Mouse (Mus musculus) lung, adult 2 months (tissue): ENCODE results near the gene Slc15a5. TPM values are rescaled to one million over a fixed set of nuclear protein-coding genes. Genes with fewer than 3 reads are reported as not detected.

Source experiments
- DNase-seq: peaks from one replicate; pipeline ENCODE4 v3.0.0; 2022
- H3K4me1 ChIP-seq: fragments of 200-500 bp; 2 replicates; pipeline ENCODE4 v1.6.1; 2011; ENCODE audit warnings: low read length; ENCODE audit not compliant: control insufficient read depth, insufficient read depth
- H3K4me3 ChIP-seq: fragments of 200-500 bp; replicated peaks from 2 replicates; pipeline ENCODE3; 2011; ENCODE audit warnings: low read depth, mild to moderate bottlenecking, control low read depth, low read length; ENCODE audit errors: extremely low read depth
- CTCF ChIP-seq: fragments of 200-500 bp; IDR thresholded peaks from 2 replicates; pipeline ENCODE4 v1.5.1; 2011; ENCODE audit warnings: mild to moderate bottlenecking, low read length, control low read depth; ENCODE audit not compliant: insufficient read depth
- POLR2A ChIP-seq: fragments of 200-500 bp; IDR thresholded peaks from 2 replicates; pipeline ENCODE4 v1.6.1; 2011; ENCODE audit warnings: low read depth, mild to moderate bottlenecking, control low read depth, low read length, borderline replicate concordance; ENCODE audit errors: extremely low read depth
- WGBS: fragments of 180-500 bp; shearing (Covaris S2); methylation state at CpG from one replicate; pipeline ENCODE4 v1.1.7; 2018; 5-methylcytosine and 5-hydroxymethylcytosine counted together
- polyA plus RNA-seq: library from polyadenylated mRNA; depleted of rRNA; stranded (reverse); fragments of >200 nt; gene quantifications from 2 replicates; pipeline ENCODE4 v1.2.3, GENCODE M21; 2012

The Slc15a5 gene
- polyA plus RNA-seq, 1 experiment, result 0.54 TPM

- H3K4me3 ChIP-seq, result no peak overlapping the region
- WGBS, result 80% methylated on average over 6 of the region's 6 CpGs
- no peak for DNase-seq
- no peaks in the 10 kb centered on the region for H3K4me1 ChIP-seq
- no peak for TF ChIP-seq POLR2A
- no peak for TF ChIP-seq CTCF
These were observed 1.2 kb upstream of the Slc15a5 start for GRCm38 (mm10) chr6:138080778-138081549.

GRCm38 (mm10) chr6:138077681-138078439 is 1.9 kb downstream of the Slc15a5 start:
- Histone ChIP-seq H3K4me1 (no peaks in the 10 kb centered on the region), H3K4me3 (no peak overlapping the region)
- WGBS, result 61% methylated on average over 5 of the region's 5 CpGs
- TF ChIP-seq CTCF (no peak), POLR2A (no peak)
- no peak for DNase-seq

- no peak for DNase-seq
- H3K4me1 ChIP-seq, result no peaks in the 10 kb centered on the region
- WGBS, result 97% methylated on average over 1 of the region's 1 CpGs
- H3K4me3 ChIP-seq, result no peak overlapping the region
- no peak for TF ChIP-seq CTCF
- no peak for TF ChIP-seq POLR2A
These were observed 4.0 kb downstream of the Slc15a5 start for GRCm38 (mm10) chr6:138075723-138076122.

GRCm38 (mm10) chr6:138073540-138073939 is 6.2 kb downstream of the Slc15a5 start:
- WGBS, result 66% methylated on average over 2 of the region's 2 CpGs
- TF ChIP-seq POLR2A (no peak), CTCF (no peak)
- Histone ChIP-seq H3K4me3 (no peak overlapping the region), H3K4me1 (no peaks in the 10 kb centered on the region)
- no peak for DNase-seq

- Histone ChIP-seq H3K4me3 (no peak overlapping the region), H3K4me1 (no peaks in the 10 kb centered on the region)
- no peak for DNase-seq
- whole genome bisulfite sequencing, result 83% methylated on average over 8 of the region's 8 CpGs
- TF ChIP-seq POLR2A (no peak), CTCF (no peak)
These were observed 6.8 kb downstream of the Slc15a5 start for GRCm38 (mm10) chr6:138072963-138073339.

GRCm38 (mm10) chr6:138072110-138072962 is 7.4 kb downstream of the Slc15a5 start:
- Histone ChIP-seq H3K4me1 (no peaks in the 10 kb centered on the region), H3K4me3 (no peak overlapping the region)
- no peak for DNase-seq
- WGBS, result 87% methylated on average over 5 of the region's 5 CpGs
- TF ChIP-seq POLR2A, result no peak

GRCm38 (mm10) chr6:138071505-138072107 is 8.1 kb downstream of the Slc15a5 start:
- TF ChIP-seq POLR2A, result no peak
- TF ChIP-seq CTCF, result no peak
- no peak for DNase-seq
- 59% methylated on average over 4 of the region's 4 CpGs for WGBS
- H3K4me3 ChIP-seq, result no peak overlapping the region
- no peaks in the 10 kb centered on the region for H3K4me1 ChIP-seq

GRCm38 (mm10) chr6:138070720-138071504 is 8.8 kb downstream of the Slc15a5 start:
- Histone ChIP-seq H3K4me1 (no peaks in the 10 kb centered on the region), H3K4me3 (no peak overlapping the region)
- TF ChIP-seq CTCF, result no peak
- no peak for TF ChIP-seq POLR2A
- 87% methylated on average over 13 of the region's 13 CpGs for WGBS
- no peak for DNase-seq
